Mouse (Mus musculus): ENCODE measurements around the gene Rftn2.

Rftn2 gene

DNA sequence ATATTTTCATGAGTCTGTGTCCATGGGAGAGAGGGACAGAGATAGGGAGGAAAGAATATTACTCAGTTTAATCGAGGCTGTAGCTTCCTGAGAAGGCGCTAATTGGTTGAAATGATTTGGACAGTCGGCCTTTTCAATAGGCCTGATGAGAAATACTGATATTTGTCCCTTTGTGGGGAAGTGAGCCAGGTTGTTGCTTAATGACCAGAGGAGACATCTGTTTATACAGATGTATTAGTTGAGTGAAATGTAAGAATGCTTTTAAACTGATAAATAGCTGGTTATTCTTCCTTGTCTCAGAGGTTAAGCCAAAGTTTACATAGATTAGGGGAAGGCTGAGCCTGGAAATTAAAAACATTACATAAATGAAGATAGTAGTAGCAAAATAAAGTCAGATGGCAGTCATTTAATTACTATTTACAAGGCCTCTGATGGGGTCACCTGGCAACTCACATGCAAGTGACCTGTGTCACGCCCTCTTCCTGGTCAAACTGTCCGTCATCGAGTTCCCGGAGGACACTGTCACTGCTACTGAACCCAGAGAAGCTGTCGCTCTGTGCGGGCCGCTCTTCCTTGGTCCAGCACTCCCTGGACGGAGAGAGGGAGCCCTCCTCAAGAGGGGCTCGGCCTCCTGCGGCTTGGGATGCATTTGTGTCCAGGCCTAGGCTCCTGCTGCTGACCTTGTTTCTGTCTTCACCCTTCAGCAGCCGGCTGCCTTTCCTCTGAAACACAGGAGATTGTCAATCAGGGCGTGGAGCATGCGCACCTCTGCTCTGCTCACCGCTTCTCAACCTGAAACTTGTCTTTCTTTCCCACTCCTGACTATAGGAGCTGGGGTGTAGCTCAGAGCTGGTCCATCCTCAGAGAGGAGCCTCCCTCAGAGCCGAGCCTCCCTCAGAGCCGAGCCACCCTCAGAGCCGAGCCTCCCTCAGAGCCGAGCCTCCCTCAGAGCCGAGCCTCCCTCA is 54.9 kb downstream of the Rftn2 start:
- DNase-seq (ENCODE audit: inconsistent ontology term), result no peak

DNA sequence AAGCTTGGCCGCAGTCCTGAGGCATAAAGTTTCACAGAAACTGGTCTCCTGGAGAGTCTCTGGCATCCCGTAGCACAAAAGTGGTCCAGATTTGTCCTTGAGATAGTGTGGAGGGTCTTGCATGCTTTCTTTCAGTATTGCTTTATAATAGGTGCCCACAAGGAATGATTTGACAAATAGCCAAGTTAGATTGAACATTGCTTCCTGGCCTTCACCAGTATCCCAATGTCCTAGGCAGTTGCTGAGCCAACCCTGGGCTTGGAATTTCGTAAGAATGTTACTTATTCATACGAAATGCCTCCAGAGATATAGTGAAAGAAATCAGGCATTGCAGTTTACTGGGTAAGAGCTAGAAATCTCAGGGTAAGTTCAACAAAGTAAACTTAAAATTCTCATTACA is 58.0 kb downstream of the Rftn2 start:
- DNase-seq (ENCODE audit: inconsistent ontology term), result no peak

DNA sequence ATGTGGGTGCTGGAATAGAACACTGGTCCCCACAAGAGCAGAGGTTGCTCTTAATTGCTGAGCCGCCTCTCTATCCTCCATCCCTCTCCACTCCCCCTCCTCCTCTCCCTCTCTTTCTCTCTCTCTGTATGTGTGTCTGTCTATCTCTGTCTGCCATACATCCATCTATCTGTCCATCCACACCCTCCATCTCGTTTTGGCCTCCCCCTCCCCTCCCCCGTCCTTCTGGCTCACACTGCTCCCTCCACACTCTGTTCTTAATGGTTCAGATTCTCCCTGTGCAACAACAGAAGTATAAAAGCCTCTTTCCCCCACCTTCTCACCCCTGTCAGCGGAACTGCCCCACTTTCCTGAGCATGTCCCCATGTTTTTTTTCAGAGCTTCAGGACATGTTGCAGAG is 59.0 kb downstream of the Rftn2 start:
- DNase-seq (ENCODE audit: inconsistent ontology term), result no peak

DNA sequence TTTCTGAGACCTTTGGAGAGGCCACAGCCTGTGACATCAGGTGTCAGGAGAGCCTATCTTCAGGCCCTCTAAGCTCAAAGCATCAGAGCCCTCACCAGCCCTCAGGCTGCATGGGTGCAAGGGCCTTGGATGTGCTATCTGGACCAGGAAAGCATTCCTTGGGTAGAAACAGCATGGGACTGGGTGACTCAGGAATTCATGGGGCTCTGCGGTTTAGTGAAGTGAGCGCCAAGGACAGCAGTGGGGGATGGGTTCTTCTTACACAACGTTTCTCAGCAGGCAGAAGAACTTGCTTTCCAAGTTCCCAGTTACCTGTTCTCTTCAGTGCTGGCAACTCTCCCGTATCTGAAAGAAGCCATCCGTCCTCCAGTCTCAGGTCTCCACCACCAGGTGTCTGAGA is 62.6 kb downstream of the Rftn2 start:
- DNase-seq (ENCODE audit: inconsistent ontology term), result peak; percentile 45

GRCm38 (mm10) chr1:55162781-55163180 is 63.8 kb downstream of the Rftn2 start:
- no peak for DNase-seq (ENCODE audit: inconsistent ontology term)

DNA sequence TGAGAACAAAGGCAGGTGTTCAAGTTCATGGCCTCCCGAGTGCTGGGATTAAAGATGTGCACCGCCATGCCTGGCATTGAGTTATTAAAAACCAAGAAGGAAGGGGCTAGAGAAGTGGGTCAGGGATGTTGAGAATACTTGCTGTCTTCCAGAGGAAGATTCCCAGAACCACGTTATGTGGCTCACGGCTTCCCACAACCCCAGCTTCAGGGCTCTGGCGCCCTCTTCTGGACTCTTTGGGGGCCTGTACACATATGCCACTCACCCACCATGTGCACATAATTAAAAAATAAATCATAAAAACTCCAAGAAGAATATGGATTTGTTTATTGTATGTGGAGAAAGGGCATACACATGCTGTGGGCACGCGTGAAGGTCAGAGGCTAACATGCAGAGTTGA is 64.7 kb downstream of the Rftn2 start:
- DNase-seq (ENCODE audit: inconsistent ontology term), result peak; percentile 58

DNA sequence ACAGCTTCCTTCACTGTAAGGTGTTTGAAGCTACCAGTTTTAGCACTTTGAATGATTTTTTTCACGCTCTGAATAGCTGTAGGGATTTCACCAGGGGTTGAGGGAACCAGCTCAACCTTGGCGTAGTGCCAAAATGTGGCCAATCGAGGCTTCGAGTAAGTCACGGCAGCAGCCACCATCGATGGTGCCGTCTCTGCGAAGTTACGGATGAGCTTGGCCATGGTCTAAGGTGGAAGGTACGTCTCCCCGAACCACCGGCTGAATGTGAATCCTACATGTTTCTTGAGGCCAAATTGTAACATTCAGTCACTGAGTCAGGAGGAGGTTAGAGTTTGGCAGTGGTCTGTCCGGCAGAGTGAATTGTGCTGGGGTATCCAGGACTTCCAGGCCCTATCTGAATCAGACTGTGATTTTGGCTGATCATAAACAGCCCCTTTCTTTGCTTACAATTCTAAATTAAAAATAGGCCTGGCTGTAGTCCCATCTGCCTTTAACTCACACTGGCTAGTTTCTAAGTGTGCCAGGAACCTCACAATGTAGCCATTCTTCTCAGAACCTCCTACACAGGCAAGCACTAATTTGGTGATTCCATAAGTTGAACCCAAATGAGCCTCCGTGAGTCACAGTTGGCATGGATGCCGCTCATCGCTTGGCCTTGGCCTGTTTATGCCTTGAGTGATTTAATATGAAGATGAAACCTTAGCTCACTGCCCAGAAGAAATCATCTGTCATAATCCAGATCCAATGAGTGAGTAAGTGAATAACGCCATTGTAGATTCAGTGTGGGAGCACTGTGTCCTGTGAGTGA is 65.5 kb downstream of the Rftn2 start:
- peak; percentile 93 for DNase-seq (ENCODE audit: inconsistent ontology term)

DNA sequence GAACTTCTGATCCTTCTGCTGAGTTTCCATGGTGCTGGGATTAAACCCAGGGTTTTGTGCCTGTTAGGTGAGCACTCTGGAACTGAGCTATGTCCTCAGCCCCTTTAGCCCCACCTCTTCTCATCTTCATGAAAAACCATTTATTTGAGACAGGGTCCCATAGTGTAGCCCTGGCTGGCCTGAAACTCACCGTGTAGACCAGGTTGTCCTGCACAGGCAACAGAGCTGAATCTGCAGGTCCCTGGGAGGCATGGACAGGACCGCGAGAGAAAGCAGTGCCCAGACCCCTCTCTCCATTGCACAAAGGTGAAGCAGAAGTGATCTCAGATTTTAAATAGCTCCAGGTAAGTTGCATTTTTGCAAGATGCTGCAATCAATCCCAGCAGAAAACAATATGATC is 66.4 kb downstream of the Rftn2 start:
- no peak for DNase-seq (ENCODE audit: inconsistent ontology term)

GRCm38 (mm10) chr1:55158821-55159220 is 67.8 kb downstream of the Rftn2 start:
- DNase-seq (ENCODE audit: inconsistent ontology term), result no peak

GRCm38 (mm10) chr1:55158211-55158610 is 68.4 kb downstream of the Rftn2 start:
- peak; percentile 84 for DNase-seq (ENCODE audit: inconsistent ontology term)

- no peak for DNase-seq (ENCODE audit: inconsistent ontology term)
Measured at GRCm38 (mm10) chr1:55157329-55157728, 69.3 kb downstream of the Rftn2 start.

- no peak for DNase-seq (ENCODE audit: inconsistent ontology term)
Measured at GRCm38 (mm10) chr1:55145556-55145955, 81.0 kb downstream of the Rftn2 start.

DNA sequence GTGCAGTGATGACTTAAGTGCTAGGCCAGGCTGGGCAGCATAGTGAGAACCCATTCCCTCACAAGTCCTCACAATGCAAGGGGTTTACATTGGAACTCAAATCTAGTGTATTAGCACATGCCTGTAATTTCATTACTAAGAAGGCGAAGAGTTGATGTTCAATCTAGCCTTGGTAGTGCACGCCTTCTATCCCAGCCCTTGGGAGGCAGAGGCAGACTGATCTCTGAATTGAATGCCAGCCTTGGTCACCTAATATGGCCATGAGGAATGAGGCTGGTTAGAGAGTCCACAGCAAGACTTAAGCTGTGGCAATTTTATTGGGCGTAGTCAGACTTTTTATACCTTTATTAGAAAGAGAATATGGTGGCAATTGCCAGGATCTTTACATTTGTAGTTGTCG is 82.2 kb downstream of the Rftn2 start:
- no peak for DNase-seq (ENCODE audit: inconsistent ontology term)

DNA sequence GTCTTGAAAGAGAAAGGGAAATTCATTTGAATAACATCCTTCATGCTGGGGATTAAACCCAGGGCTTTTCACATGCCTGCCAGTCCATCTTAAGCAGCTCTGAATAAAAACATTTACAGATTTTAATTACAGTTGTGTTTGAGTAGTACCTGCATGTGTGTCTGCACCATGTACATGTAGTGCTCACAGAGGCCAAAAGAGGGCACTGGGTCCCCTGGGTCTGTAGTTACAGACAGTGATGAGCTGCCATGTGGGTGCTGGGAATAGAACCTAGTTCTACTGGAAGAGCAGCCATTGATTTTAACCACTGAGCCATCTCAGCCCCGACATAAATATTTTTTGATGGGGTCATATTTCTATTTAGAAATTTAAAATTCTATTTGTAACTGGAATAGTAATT is 90.7 kb downstream of the Rftn2 start:
- DNase-seq (ENCODE audit: inconsistent ontology term), result no peak

DNA sequence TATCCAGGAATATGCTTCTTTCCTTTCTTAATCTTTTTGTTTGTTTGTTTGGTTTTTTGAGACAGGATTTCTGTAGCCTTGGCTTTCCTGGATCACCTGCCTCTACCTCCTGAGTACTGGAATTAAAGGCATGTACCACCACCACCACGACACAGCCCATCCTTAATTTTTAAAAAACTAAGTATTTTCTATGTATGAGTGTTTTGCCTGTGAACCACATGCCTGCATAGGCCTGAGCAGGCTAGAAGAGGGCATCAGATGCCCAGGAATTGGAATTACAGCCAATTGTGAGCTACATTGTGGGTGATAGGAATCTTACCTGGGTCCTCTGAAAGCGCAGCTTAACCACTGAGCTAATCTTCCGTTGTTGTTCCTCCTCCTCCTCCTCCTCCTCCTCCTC is 92.3 kb downstream of the Rftn2 start:
- no peak for DNase-seq (ENCODE audit: inconsistent ontology term)

- DNase-seq (ENCODE audit: inconsistent ontology term), result no peak
Measured at GRCm38 (mm10) chr1:55133173-55133572, 93.4 kb downstream of the Rftn2 start.

- no peak for DNase-seq (ENCODE audit: inconsistent ontology term)
Measured at GRCm38 (mm10) chr1:55132308-55132707, 94.3 kb downstream of the Rftn2 start.

GRCm38 (mm10) chr1:55131424-55132014 is 95.1 kb downstream of the Rftn2 start:
- no peak for DNase-seq (ENCODE audit: inconsistent ontology term)

GRCm38 (mm10) chr1:55130943-55131401 is 95.6 kb downstream of the Rftn2 start, which contains the start of gene Mob4:
Gene Mob4 (plus strand): TSS chr1:55131231.
- DNase-seq (ENCODE audit: inconsistent ontology term), result peak; percentile 96

- DNase-seq (ENCODE audit: inconsistent ontology term), result no peak
Measured at GRCm38 (mm10) chr1:55130190-55130916, 96.2 kb downstream of the Rftn2 start.

GRCm38 (mm10) chr1:55129716-55130115 is 96.9 kb downstream of the Rftn2 start:
- DNase-seq (ENCODE audit: inconsistent ontology term), result no peak

Data from Muller cell, postnatal 12 days (primary cell).